Comparison of ENCODE assay signal across 27 mouse cellular contexts in genomic region chr8:95799891-95800290, GRCm38 (mm10). TPM values are rescaled to one million over a fixed set of nuclear protein-coding genes. Genes with fewer than 3 reads are reported as not detected.
DNase-seq lines count a peak whose midpoint lies in the region; ATAC-seq and TF ChIP-seq lines count a peak whose summit lies in the region.
"Had no signal": no experiment of that assay in that cellular context is flagged by ENCODE, and none has a peak within 500 bp of the region (broad histone marks: within the 10 kb centered on the region; RNA-seq: fewer than 3 reads in every experiment).

No protein-coding gene starts in this region.

- no peak for DNase-seq in embryonic facial prominence, embryonic 14.5 days (ENCODE audit: low spot score)
- DNase-seq in embryonic facial prominence, embryonic 10.5 days (ENCODE audit: low spot score) = no peak
- DNase-seq in midbrain, embryonic 11.5 days (ENCODE audit: low spot score, missing footprints) = peak; percentile 77
- no peak for DNase-seq in midbrain, embryonic 14.5 days
- peak; percentile 42 for DNase-seq in induced T-regulatory cell, adult 2 months (ENCODE audit: low read depth)
- no peak for DNase-seq in gastrocnemius, postnatal 14 days
- DNase-seq in B cell, adult 2 months = no peak
- DNase-seq: adrenal gland, postnatal 25 days; cerebellum, adult 11-12 months; cerebellum, adult 9-11 months; embryo, embryonic 11 days; gastrocnemius, postnatal 10 days; heart, postnatal 14 days; kidney, postnatal 14 days; layer of hippocampus, adult 9-11 months; thymus, postnatal 4 days had no signal

- ATAC-seq in embryonic facial prominence, embryonic 14.5 days (ENCODE audit: low read depth) = peak; percentile 41; the same call in 1 of the 2 replicates
- no peak for ATAC-seq in midbrain, embryonic 11.5 days (ENCODE audit: low FRiP score)
- no peak for ATAC-seq in midbrain, embryonic 14.5 days (ENCODE audit: low FRiP score, low TSS enrichment)
- ATAC-seq: hindbrain, postnatal 0 days; intestine, postnatal 0 days; midbrain, embryonic 13.5 days had no signal

- peaks cover 4% of the 10 kb centered on the region; the same call in 1 of the 2 replicates for H3K4me1 ChIP-seq in embryonic facial prominence, embryonic 14.5 days (ENCODE audit: control insufficient read depth, insufficient read depth, low read length)
- peaks cover 2% of the 10 kb centered on the region for H3K4me1 ChIP-seq in embryonic facial prominence, embryonic 10.5 days
- no peaks in the 10 kb centered on the region for H3K4me1 ChIP-seq in midbrain, embryonic 11.5 days (ENCODE audit: control insufficient read depth, insufficient read depth, low read length)
- H3K4me1 ChIP-seq in midbrain, embryonic 14.5 days (ENCODE audit: control insufficient read depth, insufficient read depth, low read length) = peaks cover 5% of the 10 kb centered on the region; the same call in 1 of the 2 replicates
- H3K4me1 ChIP-seq in E14TG2a.4 (replicated peaks; ENCODE audit: low read depth, low read length) = peaks cover 86% of the 10 kb centered on the region
- H3K4me1 ChIP-seq: stomach, embryonic 15.5 days had no signal

- no peak overlapping the region for H3K27ac ChIP-seq in embryonic facial prominence, embryonic 14.5 days (replicated peaks; ENCODE audit: low read depth, low read length)
- no peak overlapping the region for H3K27ac ChIP-seq in embryonic facial prominence, embryonic 10.5 days (replicated peaks)
- H3K27ac ChIP-seq in midbrain, embryonic 11.5 days (ENCODE audit: low read depth, low read length) = no peak overlapping the region
- H3K27ac ChIP-seq in midbrain, embryonic 14.5 days (replicated peaks; ENCODE audit: low read depth, low read length) = no peak overlapping the region
- H3K27ac ChIP-seq: embryonic facial prominence, embryonic 13.5 days; forebrain, embryonic 12.5 days; hindbrain, postnatal 0 days; limb, embryonic 13.5 days; lung, embryonic 15.5 days; midbrain, embryonic 13.5 days; stomach, embryonic 15.5 days had no signal

- no peak overlapping the region for H3K9ac ChIP-seq in embryonic facial prominence, embryonic 14.5 days (ENCODE audit: low read depth, low read length)
- H3K9ac ChIP-seq in midbrain, embryonic 11.5 days (ENCODE audit: low read length) = no peak overlapping the region
- no peak overlapping the region for H3K9ac ChIP-seq in midbrain, embryonic 14.5 days (replicated peaks; ENCODE audit: low read length)
- H3K9ac ChIP-seq: embryonic facial prominence, embryonic 13.5 days; forebrain, embryonic 12.5 days; limb, embryonic 13.5 days; lung, embryonic 15.5 days; midbrain, embryonic 13.5 days; stomach, embryonic 15.5 days had no signal

- no peak for TF ChIP-seq CTCF in E14TG2a.4 (conservative IDR thresholded peaks at IDR 0.05; ENCODE audit: low read length)

- no peaks in the 10 kb centered on the region for H3K9me3 ChIP-seq in embryonic facial prominence, embryonic 14.5 days (ENCODE audit: control insufficient read depth, low read length)
- no peaks in the 10 kb centered on the region for H3K9me3 ChIP-seq in embryonic facial prominence, embryonic 10.5 days
- H3K9me3 ChIP-seq in midbrain, embryonic 11.5 days (ENCODE audit: control insufficient read depth, low read length) = no peaks in the 10 kb centered on the region
- H3K9me3 ChIP-seq in midbrain, embryonic 14.5 days (ENCODE audit: control insufficient read depth, low read length) = no peaks in the 10 kb centered on the region
- no peaks in the 10 kb centered on the region for H3K9me3 ChIP-seq in E14TG2a.4 (ENCODE audit: low read length)
- H3K9me3 ChIP-seq: embryonic facial prominence, embryonic 13.5 days; forebrain, embryonic 12.5 days; limb, embryonic 13.5 days; lung, embryonic 15.5 days; midbrain, embryonic 13.5 days; stomach, embryonic 15.5 days had no signal

- no peak overlapping the region for H3K4me3 ChIP-seq in embryonic facial prominence, embryonic 14.5 days (ENCODE audit: low read depth, low read length)
- no peak overlapping the region for H3K4me3 ChIP-seq in embryonic facial prominence, embryonic 10.5 days
- no peak overlapping the region for H3K4me3 ChIP-seq in midbrain, embryonic 11.5 days (ENCODE audit: low read depth, low read length)
- H3K4me3 ChIP-seq in midbrain, embryonic 14.5 days (replicated peaks; ENCODE audit: low read depth, low read length) = no peak overlapping the region
- H3K4me3 ChIP-seq in E14TG2a.4 (replicated peaks; ENCODE audit: low read length) = peak overlapping the region; percentile 32; the same call in 1 of the 2 replicates
- H3K4me3 ChIP-seq: embryonic facial prominence, embryonic 13.5 days; forebrain, embryonic 12.5 days; limb, embryonic 13.5 days; lung, embryonic 15.5 days; midbrain, embryonic 13.5 days; stomach, embryonic 15.5 days had no signal

- intact Hi-C loops in gastrocnemius, postnatal 14 days (cut with DNase I; ENCODE audit: low total_unique reads) = no loop called here

- H3K27me3 ChIP-seq in embryonic facial prominence, embryonic 14.5 days (replicated peaks; ENCODE audit: control insufficient read depth, insufficient read depth, low read length) = no peaks in the 10 kb centered on the region
- no peaks in the 10 kb centered on the region for H3K27me3 ChIP-seq in embryonic facial prominence, embryonic 10.5 days (replicated peaks; ENCODE audit: low read depth, poor library complexity, severe bottlenecking)
- H3K27me3 ChIP-seq in midbrain, embryonic 11.5 days (ENCODE audit: control insufficient read depth, insufficient read depth, low read length) = no peaks in the 10 kb centered on the region
- no peaks in the 10 kb centered on the region for H3K27me3 ChIP-seq in midbrain, embryonic 14.5 days (ENCODE audit: control insufficient read depth, insufficient read depth, low read length)
- H3K27me3 ChIP-seq in E14TG2a.4 (ENCODE audit: insufficient read depth, low read length) = no peaks in the 10 kb centered on the region
- H3K27me3 ChIP-seq: embryonic facial prominence, embryonic 13.5 days; forebrain, embryonic 12.5 days; limb, embryonic 13.5 days; lung, embryonic 15.5 days; midbrain, embryonic 13.5 days; stomach, embryonic 15.5 days had no signal

- H3K36me3 ChIP-seq in embryonic facial prominence, embryonic 14.5 days (ENCODE audit: control insufficient read depth, insufficient read depth, low read length) = peaks cover 45% of the 10 kb centered on the region; the same call in 1 of the 2 replicates
- H3K36me3 ChIP-seq in embryonic facial prominence, embryonic 10.5 days (replicated peaks) = peaks cover 87% of the 10 kb centered on the region
- peaks cover 5% of the 10 kb centered on the region; the same call in 1 of the 2 replicates for H3K36me3 ChIP-seq in midbrain, embryonic 11.5 days (ENCODE audit: control insufficient read depth, insufficient read depth, low read length)
- no peaks in the 10 kb centered on the region for H3K36me3 ChIP-seq in midbrain, embryonic 14.5 days (ENCODE audit: control insufficient read depth, insufficient read depth, low read length)
- H3K36me3 ChIP-seq in E14TG2a.4 (ENCODE audit: insufficient read depth, low read length) = peaks cover 88% of the 10 kb centered on the region
- H3K36me3 ChIP-seq: stomach, embryonic 15.5 days had no signal

- no peak overlapping the region for H3K4me2 ChIP-seq in embryonic facial prominence, embryonic 14.5 days (ENCODE audit: low read depth, low read length)
- no peak overlapping the region for H3K4me2 ChIP-seq in midbrain, embryonic 11.5 days
- no peak overlapping the region for H3K4me2 ChIP-seq in midbrain, embryonic 14.5 days (ENCODE audit: low read length)
- H3K4me2 ChIP-seq: embryonic facial prominence, embryonic 13.5 days; forebrain, embryonic 12.5 days; heart, embryonic 11.5 days; limb, embryonic 13.5 days; liver, embryonic 11.5 days; lung, embryonic 15.5 days; midbrain, embryonic 13.5 days; stomach, embryonic 15.5 days had no signal

- 80% methylated on average over 1 of the region's 1 CpGs for WGBS in embryonic facial prominence, embryonic 14.5 days
- 90% methylated on average over 1 of the region's 1 CpGs for WGBS in embryonic facial prominence, embryonic 10.5 days
- 86% methylated on average over 1 of the region's 1 CpGs for WGBS in midbrain, embryonic 11.5 days
- 93% methylated on average over 1 of the region's 1 CpGs for WGBS in midbrain, embryonic 14.5 days

RNA-seq across cellular contexts. Expression of gene Cnot1, which starts 7.4 kb away (rescaled TPM):
- 75.4 and 93.6 TPM in 2 replicates for polyA plus RNA-seq in embryonic facial prominence, embryonic 14.5 days (2014; fragmentation: Nextera tagmentation; extraction: Ambion mirVana)
- polyA plus RNA-seq in embryonic facial prominence, embryonic 10.5 days (2016; fragmentation: Nextera tagmentation; extraction: Ambion mirVana) = 112 and 114 TPM in 2 replicates
- polyA plus RNA-seq in midbrain, embryonic 11.5 days (2014; fragmentation: Nextera tagmentation; extraction: Ambion mirVana) = 109 and 111 TPM in 2 replicates
- 50.8 and 76.9 TPM in 2 replicates for polyA plus RNA-seq in midbrain, embryonic 14.5 days (2014; fragmentation: Nextera tagmentation; extraction: Ambion mirVana)
- 10 to 100 TPM; 59.6 to 62.9 TPM for total RNA-seq in gastrocnemius, postnatal 14 days (2021)

RNA-seq across cellular contexts. Expression of gene Sap18b, which starts 25.3 kb away (rescaled TPM):
- 322 and 341 TPM in 2 replicates for polyA plus RNA-seq in embryonic facial prominence, embryonic 14.5 days (2014; fragmentation: Nextera tagmentation; extraction: Ambion mirVana)
- 381 and 383 TPM in 2 replicates for polyA plus RNA-seq in embryonic facial prominence, embryonic 10.5 days (2016; fragmentation: Nextera tagmentation; extraction: Ambion mirVana)
- 398 and 408 TPM in 2 replicates for polyA plus RNA-seq in midbrain, embryonic 11.5 days (2014; fragmentation: Nextera tagmentation; extraction: Ambion mirVana)
- 225 and 233 TPM in 2 replicates for polyA plus RNA-seq in midbrain, embryonic 14.5 days (2014; fragmentation: Nextera tagmentation; extraction: Ambion mirVana)
- total RNA-seq in gastrocnemius, postnatal 14 days (2021) = 10 to 100 TPM; 78.3 to 88.9 TPM

RNA-seq across cellular contexts. Expression of gene Slc38a7, which starts 53.4 kb away (rescaled TPM):
- 13.1 and 15.3 TPM in 2 replicates for polyA plus RNA-seq in embryonic facial prominence, embryonic 14.5 days (2014; fragmentation: Nextera tagmentation; extraction: Ambion mirVana)
- 18.3 and 18.4 TPM in 2 replicates for polyA plus RNA-seq in embryonic facial prominence, embryonic 10.5 days (2016; fragmentation: Nextera tagmentation; extraction: Ambion mirVana)
- 16.5 and 17.2 TPM in 2 replicates for polyA plus RNA-seq in midbrain, embryonic 11.5 days (2014; fragmentation: Nextera tagmentation; extraction: Ambion mirVana)
- polyA plus RNA-seq in midbrain, embryonic 14.5 days (2014; fragmentation: Nextera tagmentation; extraction: Ambion mirVana) = 27.0 and 27.5 TPM in 2 replicates
- 1 to 10 TPM; 5.6 to 5.8 TPM for total RNA-seq in gastrocnemius, postnatal 14 days (2021)

Comparison
In these comparisons a context has a peak if more than half of its experiments do, and no peak if none do; other contexts are left out.
1. DNase-seq: peak in midbrain, embryonic 11.5 days (single experiment) and induced T-regulatory cell, adult 2 months (single experiment); none in embryonic facial prominence, embryonic 14.5 days (single experiment), embryonic facial prominence, embryonic 10.5 days (single experiment), midbrain, embryonic 14.5 days (single experiment), gastrocnemius, postnatal 14 days (single experiment) and B cell, adult 2 months (0 of 2).